Mouse (Mus musculus): Measurements from ENCODE around the gene Ica1. TPM values are rescaled to one million over a fixed set of nuclear protein-coding genes. Genes with fewer than 3 reads are reported as not detected.
A peak's percentile ranks its signal among the peaks of the same experiment; 100 is the strongest.

Gene Ica1
- total and polyA plus RNA-seq, 3 experiments = 3.0 to 13.6 (median 3.5) TPM

GRCm38 (mm10) chr6:8691199-8691975, 86.9 kb downstream of the Ica1 start:
- TF ChIP-seq CTCF (IDR thresholded peaks at IDR 0.05; ENCODE audit: low read depth, low read length) (no peak), TAL1 (conservative IDR thresholded peaks at IDR 0.05; ENCODE audit: low read depth, low read length) (no peak), POLR2AphosphoS5 (IDR thresholded peaks at IDR 0.05; ENCODE audit: insufficient replicate concordance, low read depth, low read length) (no peak), GATA1 (IDR thresholded peaks at IDR 0.05; ENCODE audit: borderline replicate concordance, low read length) (no peak), GATA2 (IDR thresholded peaks at IDR 0.05; ENCODE audit: borderline replicate concordance, low read depth, low read length) (no peak)
- Histone ChIP-seq H3K27me3 (ENCODE audit: insufficient read depth, low read length) (no peaks in the 10 kb centered on the region), H3K36me3 (replicated peaks) (no peaks in the 10 kb centered on the region), H3K4me1 (ENCODE audit: insufficient read depth, low read depth, low read length) (peaks cover 6% of the 10 kb centered on the region), H3K9me3 (replicated peaks) (no peaks in the 10 kb centered on the region), H3K4me3 (ENCODE audit: low read depth, low read length) (no peak overlapping the region)
- no peak; the same call in 1 of the 2 replicates for ATAC-seq (ENCODE audit: extremely low read depth, insufficient number of reproducible peaks, low FRiP score, poor library complexity, severe bottlenecking)
- peak; percentile 2 for DNase-seq (ENCODE audit: low spot score)

- Histone ChIP-seq H3K4me1 (ENCODE audit: insufficient read depth, low read depth, low read length) (peaks cover 10% of the 10 kb centered on the region), H3K9me3 (replicated peaks) (no peaks in the 10 kb centered on the region), H3K27me3 (ENCODE audit: insufficient read depth, low read length) (peaks cover 5% of the 10 kb centered on the region; the same call in 1 of the 2 replicates), H3K4me3 (ENCODE audit: low read depth, low read length) (no peak overlapping the region), H3K36me3 (replicated peaks) (no peaks in the 10 kb centered on the region)
- TF ChIP-seq GATA2 (IDR thresholded peaks at IDR 0.05; ENCODE audit: borderline replicate concordance, low read depth, low read length) = no peak
- TF ChIP-seq TAL1 (conservative IDR thresholded peaks at IDR 0.05; ENCODE audit: low read depth, low read length) = no peak
- no peak for TF ChIP-seq POLR2AphosphoS5 (IDR thresholded peaks at IDR 0.05; ENCODE audit: insufficient replicate concordance, low read depth, low read length)
- no peak for TF ChIP-seq CTCF (IDR thresholded peaks at IDR 0.05; ENCODE audit: low read depth, low read length)
- TF ChIP-seq GATA1 (IDR thresholded peaks at IDR 0.05; ENCODE audit: borderline replicate concordance, low read length) = no peak
- DNase-seq (ENCODE audit: low spot score) = no peak
- ATAC-seq (ENCODE audit: extremely low read depth, insufficient number of reproducible peaks, low FRiP score, poor library complexity, severe bottlenecking) = no peak
Measured at GRCm38 (mm10) chr6:8690441-8690840, 87.8 kb downstream of the Ica1 start.

- H3K4me1 ChIP-seq (ENCODE audit: insufficient read depth, low read depth, low read length) = peaks cover 10% of the 10 kb centered on the region
- ATAC-seq (ENCODE audit: extremely low read depth, insufficient number of reproducible peaks, low FRiP score, poor library complexity, severe bottlenecking) (no peak; the same call in 1 of the 2 replicates), DNase-seq (ENCODE audit: low spot score) (no peak)
- H3K36me3 ChIP-seq (replicated peaks) = no peaks in the 10 kb centered on the region
- TF ChIP-seq GATA1 (IDR thresholded peaks at IDR 0.05; ENCODE audit: borderline replicate concordance, low read length) = no peak
- no peak for TF ChIP-seq GATA2 (IDR thresholded peaks at IDR 0.05; ENCODE audit: borderline replicate concordance, low read depth, low read length)
- no peak for TF ChIP-seq CTCF (IDR thresholded peaks at IDR 0.05; ENCODE audit: low read depth, low read length)
- TF ChIP-seq POLR2AphosphoS5 (IDR thresholded peaks at IDR 0.05; ENCODE audit: insufficient replicate concordance, low read depth, low read length) = no peak
- no peak for TF ChIP-seq TAL1 (conservative IDR thresholded peaks at IDR 0.05; ENCODE audit: low read depth, low read length)
- peaks cover 12% of the 10 kb centered on the region for H3K27me3 ChIP-seq (ENCODE audit: insufficient read depth, low read length)
- no peak overlapping the region for H3K4me3 ChIP-seq (ENCODE audit: low read depth, low read length)
- no peaks in the 10 kb centered on the region for H3K9me3 ChIP-seq (replicated peaks)
Measured at GRCm38 (mm10) chr6:8686678-8687580, 91.4 kb downstream of the Ica1 start.

GRCm38 (mm10) chr6:8683379-8683778, 94.9 kb downstream of the Ica1 start:
- DNase-seq (ENCODE audit: low spot score) = no peak
- peaks cover 4% of the 10 kb centered on the region; the same call in 1 of the 2 replicates for H3K4me1 ChIP-seq (ENCODE audit: insufficient read depth, low read depth, low read length)
- no peak overlapping the region for H3K4me3 ChIP-seq (ENCODE audit: low read depth, low read length)
- no peaks in the 10 kb centered on the region for H3K36me3 ChIP-seq (replicated peaks)
- no peaks in the 10 kb centered on the region for H3K9me3 ChIP-seq (replicated peaks)
- TF ChIP-seq GATA2 (IDR thresholded peaks at IDR 0.05; ENCODE audit: borderline replicate concordance, low read depth, low read length) (no peak), POLR2AphosphoS5 (IDR thresholded peaks at IDR 0.05; ENCODE audit: insufficient replicate concordance, low read depth, low read length) (no peak), CTCF (IDR thresholded peaks at IDR 0.05; ENCODE audit: low read depth, low read length) (no peak), TAL1 (conservative IDR thresholded peaks at IDR 0.05; ENCODE audit: low read depth, low read length) (no peak), GATA1 (IDR thresholded peaks at IDR 0.05; ENCODE audit: borderline replicate concordance, low read length) (no peak)
- H3K27me3 ChIP-seq (ENCODE audit: insufficient read depth, low read length) = peaks cover 14% of the 10 kb centered on the region
- ATAC-seq (ENCODE audit: extremely low read depth, insufficient number of reproducible peaks, low FRiP score, poor library complexity, severe bottlenecking) = no peak

GRCm38 (mm10) chr6:8680931-8681330, 97.4 kb downstream of the Ica1 start:
- TF ChIP-seq POLR2AphosphoS5 (IDR thresholded peaks at IDR 0.05; ENCODE audit: insufficient replicate concordance, low read depth, low read length) (no peak), TAL1 (conservative IDR thresholded peaks at IDR 0.05; ENCODE audit: low read depth, low read length) (no peak)
- Histone ChIP-seq H3K36me3 (replicated peaks) (no peaks in the 10 kb centered on the region), H3K4me3 (ENCODE audit: low read depth, low read length) (no peak overlapping the region), H3K9me3 (replicated peaks) (no peaks in the 10 kb centered on the region), H3K27me3 (ENCODE audit: insufficient read depth, low read length) (peaks cover 15% of the 10 kb centered on the region), H3K4me1 (ENCODE audit: insufficient read depth, low read depth, low read length) (peaks cover 3% of the 10 kb centered on the region; the same call in 1 of the 2 replicates)
- no peak for ATAC-seq (ENCODE audit: extremely low read depth, insufficient number of reproducible peaks, low FRiP score, poor library complexity, severe bottlenecking)
- DNase-seq (ENCODE audit: low spot score) = no peak

GRCm38 (mm10) chr6:8673013-8673412, 105.3 kb downstream of the Ica1 start:
- DNase-seq (ENCODE audit: low spot score) = no peak
- H3K4me1 ChIP-seq (ENCODE audit: insufficient read depth, low read depth, low read length) = no peaks in the 10 kb centered on the region
- H3K9me3 ChIP-seq (replicated peaks) = no peaks in the 10 kb centered on the region
- no peak for TF ChIP-seq TAL1 (conservative IDR thresholded peaks at IDR 0.05; ENCODE audit: low read depth, low read length)
- TF ChIP-seq GATA2 (IDR thresholded peaks at IDR 0.05; ENCODE audit: borderline replicate concordance, low read depth, low read length) = no peak
- TF ChIP-seq CTCF (IDR thresholded peaks at IDR 0.05; ENCODE audit: low read depth, low read length) = no peak
- TF ChIP-seq POLR2AphosphoS5 (IDR thresholded peaks at IDR 0.05; ENCODE audit: insufficient replicate concordance, low read depth, low read length) = no peak
- no peak for TF ChIP-seq GATA1 (IDR thresholded peaks at IDR 0.05; ENCODE audit: borderline replicate concordance, low read length)
- peaks cover 14% of the 10 kb centered on the region; the same call in 1 of the 2 replicates for H3K27me3 ChIP-seq (ENCODE audit: insufficient read depth, low read length)
- no peak overlapping the region for H3K4me3 ChIP-seq (ENCODE audit: low read depth, low read length)
- no peak for ATAC-seq (ENCODE audit: extremely low read depth, insufficient number of reproducible peaks, low FRiP score, poor library complexity, severe bottlenecking)
- H3K36me3 ChIP-seq (replicated peaks) = no peaks in the 10 kb centered on the region

Data from G1E (cell line).